Mouse (Mus musculus) forebrain, embryonic 11.5 days (tissue): ENCODE data around the gene Olfr312. TPM values are rescaled to one million over a fixed set of nuclear protein-coding genes. Genes with fewer than 3 reads are reported as not detected.

Source experiments
- ATAC-seq: fragments of 200-750 bp; cut with Nextera tagmentation; replicated peaks from 2 replicates; pipeline ENCODE4 v1.8.0; 2017; ENCODE audit warnings: moderate TSS enrichment; ENCODE audit not compliant: low FRiP score
- DNase-seq: peaks from one replicate; pipeline ENCODE4 v3.0.0-alpha.2; 2017; ENCODE audit warnings: low spot score
- H3K27ac ChIP-seq: fragments of 300-500 bp; sonication (generic); 2 replicates; pipeline ENCODE4 v1.5.1; 2014; ENCODE audit warnings: low read depth, low read length
- H3K27me3 ChIP-seq: fragments of 300-500 bp; sonication (generic); 2 replicates; pipeline ENCODE4 v1.6.1; 2014; ENCODE audit warnings: mild to moderate bottlenecking, low read length, mixed read lengths; ENCODE audit not compliant: control insufficient read depth, insufficient read depth
- H3K36me3 ChIP-seq: fragments of 300-500 bp; sonication (generic); 2 replicates; pipeline ENCODE4 v1.6.1; 2014; ENCODE audit warnings: mild to moderate bottlenecking, low read length, moderate library complexity, mixed read lengths; ENCODE audit not compliant: control insufficient read depth, insufficient read depth
- H3K4me1 ChIP-seq: fragments of 300-500 bp; sonication (generic); replicated peaks from 2 replicates; pipeline ENCODE4 v1.6.1; 2014; ENCODE audit warnings: low read length, mixed read lengths; ENCODE audit not compliant: control insufficient read depth, insufficient read depth
- H3K4me2 ChIP-seq: fragments of 300-500 bp; sonication (generic); 2 replicates; pipeline ENCODE4 v1.6.1; 2014; ENCODE audit warnings: low read depth, mild to moderate bottlenecking, low read length, moderate library complexity, mixed read lengths; ENCODE audit not compliant: severe bottlenecking
- H3K4me3 ChIP-seq: fragments of 300-500 bp; sonication (generic); 2 replicates; pipeline ENCODE4 v1.5.1; 2014; ENCODE audit warnings: low read depth, low read length
- H3K9ac ChIP-seq: fragments of 300-500 bp; sonication (generic); 2 replicates; pipeline ENCODE4 v1.6.1; 2014; ENCODE audit warnings: low read length
- H3K9me3 ChIP-seq: fragments of 300-500 bp; sonication (generic); 2 replicates; pipeline ENCODE4 v1.6.1; 2016; ENCODE audit warnings: low read length, mixed read lengths; ENCODE audit not compliant: control insufficient read depth
- WGBS: fragments of 180-500 bp; shearing (Covaris S2); extraction: QIAGEN DNeasy Blood & Tissue Kit; methylation state at CpG from one replicate; pipeline ENCODE4 v1.1.7; 2014; 5-methylcytosine and 5-hydroxymethylcytosine counted together
- polyA plus RNA-seq: library from polyadenylated mRNA; unstranded; fragments of >200 nt; fragmentation: Nextera tagmentation; extraction: Ambion mirVana; gene quantifications from 2 replicates; pipeline ENCODE4 v1.2.1, GENCODE M21; 2014

Gene Olfr312
- polyA plus RNA-seq, 1 experiment from 2014 or later, result not detected

- Histone ChIP-seq H3K27ac (no peak overlapping the region), H3K4me1 (peaks cover 5% of the 10 kb centered on the region), H3K27me3 (no peaks in the 10 kb centered on the region), H3K9ac (no peak overlapping the region), H3K36me3 (no peaks in the 10 kb centered on the region), H3K4me3 (no peak overlapping the region), H3K4me2 (no peak overlapping the region), H3K9me3 (no peaks in the 10 kb centered on the region)
- 92% methylated on average over 4 of the region's 4 CpGs for WGBS
- ATAC-seq (no peak), DNase-seq (no peak)
Measured at GRCm38 (mm10) chr11:58870961-58871360, 41.9 kb downstream of the Olfr312 start.

DNA sequence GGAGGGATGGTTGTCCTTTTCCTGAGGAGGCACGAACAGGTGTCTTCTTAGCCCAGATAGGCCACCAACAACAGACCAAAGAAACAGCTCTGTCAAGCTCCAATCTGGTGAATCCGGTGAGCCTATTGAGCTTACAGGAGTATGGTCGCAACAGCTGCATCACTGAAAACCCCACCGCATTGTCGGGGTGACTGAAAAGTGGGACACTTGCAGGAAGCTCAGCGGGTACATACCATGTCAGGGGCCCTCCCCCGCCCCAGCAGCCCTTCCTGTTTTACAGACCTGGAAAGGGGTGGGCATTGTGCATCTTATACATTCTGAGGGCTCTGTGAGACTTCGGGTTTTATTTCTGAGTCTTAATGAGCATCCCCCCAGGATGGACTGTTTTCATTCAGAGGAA is 54.7 kb downstream of the Olfr312 start:
- no peak overlapping the region for H3K4me2 ChIP-seq
- peaks cover 11% of the 10 kb centered on the region; the same call in 1 of the 2 replicates for H3K36me3 ChIP-seq
- H3K9me3 ChIP-seq, result no peaks in the 10 kb centered on the region
- WGBS, result 86% methylated on average over 8 of the region's 8 CpGs
- H3K4me3 ChIP-seq, result no peak overlapping the region
- no peak for DNase-seq
- no peaks in the 10 kb centered on the region for H3K4me1 ChIP-seq
- no peak overlapping the region for H3K27ac ChIP-seq
- no peak for ATAC-seq
- H3K9ac ChIP-seq, result no peak overlapping the region
- no peaks in the 10 kb centered on the region for H3K27me3 ChIP-seq

Other genes with a start within 250 kb of the Olfr312 start
- gene Olfr324, start 234.1 kb upstream of the Olfr312 start, polyA plus RNA-seq, result not detected in 2 replicates
- not detected in 2 replicates for gene 2210407C18Rik, start 213.2 kb upstream of the Olfr312 start, polyA plus RNA-seq
- gene Olfr323, start 198.7 kb upstream of the Olfr312 start, polyA plus RNA-seq, result not detected in 2 replicates
- 0.55 and 0.60 TPM in 2 replicates for gene Trim58, start 188.8 kb upstream of the Olfr312 start, polyA plus RNA-seq
- not detected in 2 replicates for gene Olfr322, start 170.5 kb upstream of the Olfr312 start, polyA plus RNA-seq
- gene Olfr320, start 148.1 kb upstream of the Olfr312 start, polyA plus RNA-seq, result not detected in 2 replicates
- not detected in 2 replicates for gene Olfr319, start 130.1 kb upstream of the Olfr312 start, polyA plus RNA-seq
- gene Olfr318, start 105.2 kb upstream of the Olfr312 start, polyA plus RNA-seq, result not detected in 2 replicates
- gene Olfr317, start 90.0 kb upstream of the Olfr312 start, polyA plus RNA-seq, result not detected in 2 replicates
- gene Olfr316, start 76.5 kb upstream of the Olfr312 start, polyA plus RNA-seq, result not detected in 2 replicates
- gene Olfr315, start 56.0 kb upstream of the Olfr312 start, polyA plus RNA-seq, result not detected in 2 replicates
- gene Olfr314, start 46.3 kb upstream of the Olfr312 start, polyA plus RNA-seq, result not detected in 2 replicates
- 1.8 and 2.0 TPM in 2 replicates for gene Fam183b, start 27.3 kb upstream of the Olfr312 start, polyA plus RNA-seq
- gene Olfr313, start 14.2 kb upstream of the Olfr312 start, polyA plus RNA-seq, result 0.07 TPM in 1 of 2 replicates, not detected in the other
- not detected in 2 replicates for gene Olfr311, start 10.0 kb downstream of the Olfr312 start, polyA plus RNA-seq
- gene Gm12258, start 17.9 kb downstream of the Olfr312 start, polyA plus RNA-seq, result 11.9 and 15.2 TPM in 2 replicates
- 10.5 and 12.8 TPM in 2 replicates for gene 2810021J22Rik, start 38.0 kb downstream of the Olfr312 start, polyA plus RNA-seq
- 8.1 and 8.8 TPM in 2 replicates for gene Zfp39, start 75.0 kb downstream of the Olfr312 start, polyA plus RNA-seq
- gene Btnl10, start 88.7 kb downstream of the Olfr312 start, polyA plus RNA-seq, result not detected in 2 replicates
- gene Rnf187, start 109.7 kb downstream of the Olfr312 start, polyA plus RNA-seq, result 386 and 426 TPM in 2 replicates
- gene Hist3h2ba, start 119.7 kb downstream of the Olfr312 start, polyA plus RNA-seq, result 84.9 and 93.6 TPM in 2 replicates
- gene Hist3h2a, start 125.4 kb downstream of the Olfr312 start, polyA plus RNA-seq, result 52.9 and 54.1 TPM in 2 replicates
- gene Trim17, start 125.4 kb downstream of the Olfr312 start, polyA plus RNA-seq, result 0.21 and 0.75 TPM in 2 replicates
- gene Trim11, start 148.9 kb downstream of the Olfr312 start, polyA plus RNA-seq, result 17.3 and 20.5 TPM in 2 replicates